Mouse (Mus musculus): ENCODE results near the gene Tdo2.

The Tdo2 gene

GRCm38 (mm10) chr3:81943097-81943496 lies 32.9 kb downstream of the Tdo2 start:
- no peak for DNase-seq (ENCODE audit: low read depth, low spot score)

- no peak for DNase-seq (ENCODE audit: low read depth, low spot score)
These were observed 33.7 kb downstream of the Tdo2 start for GRCm38 (mm10) chr3:81942341-81942740.

- DNase-seq (ENCODE audit: low read depth, low spot score) = no peak
These were observed 37.1 kb downstream of the Tdo2 start for GRCm38 (mm10) chr3:81938924-81939323.

GRCm38 (mm10) chr3:81933348-81933747 lies 42.7 kb downstream of the Tdo2 start:
- no peak for DNase-seq (ENCODE audit: low read depth, low spot score)

- DNase-seq (ENCODE audit: low read depth, low spot score) = peak; percentile 67
These were observed 43.6 kb downstream of the Tdo2 start, which contains the start of gene Ctso for GRCm38 (mm10) chr3:81932141-81933101. Gene Ctso (plus strand): TSS chr3:81932601.

GRCm38 (mm10) chr3:81931695-81932094 lies 44.3 kb downstream of the Tdo2 start:
- DNase-seq (ENCODE audit: low read depth, low spot score) = no peak

GRCm38 (mm10) chr3:81929073-81929472 lies 46.9 kb downstream of the Tdo2 start:
- no peak for DNase-seq (ENCODE audit: low read depth, low spot score)

- DNase-seq (ENCODE audit: low read depth, low spot score) = no peak
These were observed 49.2 kb downstream of the Tdo2 start for GRCm38 (mm10) chr3:81926764-81927325.

- no peak for DNase-seq (ENCODE audit: low read depth, low spot score)
These were observed 50.1 kb downstream of the Tdo2 start for GRCm38 (mm10) chr3:81925856-81926255.

- peak; percentile 41 for DNase-seq (ENCODE audit: low read depth, low spot score)
These were observed 51.1 kb downstream of the Tdo2 start for GRCm38 (mm10) chr3:81924931-81925330.

GRCm38 (mm10) chr3:81922910-81923309 lies 53.1 kb downstream of the Tdo2 start:
- DNase-seq (ENCODE audit: low read depth, low spot score) = no peak

GRCm38 (mm10) chr3:81919681-81920080 lies 56.3 kb downstream of the Tdo2 start:
- DNase-seq (ENCODE audit: low read depth, low spot score) = no peak

GRCm38 (mm10) chr3:81918215-81918614 lies 57.8 kb downstream of the Tdo2 start:
- DNase-seq (ENCODE audit: low read depth, low spot score) = no peak

- DNase-seq (ENCODE audit: low read depth, low spot score) = no peak
These were observed 58.6 kb downstream of the Tdo2 start for GRCm38 (mm10) chr3:81917354-81917935.

- no peak for DNase-seq (ENCODE audit: low read depth, low spot score)
These were observed 59.8 kb downstream of the Tdo2 start for GRCm38 (mm10) chr3:81916030-81916686.

GRCm38 (mm10) chr3:81910286-81911036 lies 65.5 kb downstream of the Tdo2 start:
- no peak for DNase-seq (ENCODE audit: low read depth, low spot score)

Measured in embryo, embryonic 11.5 days (tissue).